Mouse (Mus musculus) G1E (cell line): ENCODE measurements around the gene Pgk1.

Source experiments
- CTCF ChIP-seq: IDR thresholded peaks from 2 replicates; pipeline ENCODE4 v1.5.1; 2012; ENCODE audit warnings: low read depth, low read length, inconsistent platforms, mixed read lengths
- GATA1 ChIP-seq: IDR thresholded peaks from 2 replicates; pipeline ENCODE4 v1.6.1; 2012; ENCODE audit warnings: borderline replicate concordance, low read length, inconsistent platforms, mixed read lengths
- GATA2 ChIP-seq: IDR thresholded peaks from 2 replicates; pipeline ENCODE4 v1.6.1; 2012; ENCODE audit warnings: low read depth, low read length, inconsistent platforms, borderline replicate concordance
- POLR2AphosphoS5 ChIP-seq: IDR thresholded peaks from 2 replicates; pipeline ENCODE4 v1.6.1; 2012; ENCODE audit warnings: low read depth, low read length, inconsistent platforms; ENCODE audit not compliant: insufficient replicate concordance
- TAL1 ChIP-seq: conservative IDR thresholded peaks from 2 replicates; pipeline ENCODE4 v1.6.1; 2012; ENCODE audit warnings: low read depth, low read length, inconsistent platforms, mixed read lengths

GRCm38 (mm10) chrX:106142936-106143335 lies 44.0 kb upstream of the Pgk1 start, which contains the start of gene Tlr13:
- TF ChIP-seq GATA1 (no peak), CTCF (no peak), TAL1 (no peak), POLR2AphosphoS5 (no peak), GATA2 (no peak)
